Mouse (Mus musculus): ENCODE data around the gene Shtn1.

DNA sequence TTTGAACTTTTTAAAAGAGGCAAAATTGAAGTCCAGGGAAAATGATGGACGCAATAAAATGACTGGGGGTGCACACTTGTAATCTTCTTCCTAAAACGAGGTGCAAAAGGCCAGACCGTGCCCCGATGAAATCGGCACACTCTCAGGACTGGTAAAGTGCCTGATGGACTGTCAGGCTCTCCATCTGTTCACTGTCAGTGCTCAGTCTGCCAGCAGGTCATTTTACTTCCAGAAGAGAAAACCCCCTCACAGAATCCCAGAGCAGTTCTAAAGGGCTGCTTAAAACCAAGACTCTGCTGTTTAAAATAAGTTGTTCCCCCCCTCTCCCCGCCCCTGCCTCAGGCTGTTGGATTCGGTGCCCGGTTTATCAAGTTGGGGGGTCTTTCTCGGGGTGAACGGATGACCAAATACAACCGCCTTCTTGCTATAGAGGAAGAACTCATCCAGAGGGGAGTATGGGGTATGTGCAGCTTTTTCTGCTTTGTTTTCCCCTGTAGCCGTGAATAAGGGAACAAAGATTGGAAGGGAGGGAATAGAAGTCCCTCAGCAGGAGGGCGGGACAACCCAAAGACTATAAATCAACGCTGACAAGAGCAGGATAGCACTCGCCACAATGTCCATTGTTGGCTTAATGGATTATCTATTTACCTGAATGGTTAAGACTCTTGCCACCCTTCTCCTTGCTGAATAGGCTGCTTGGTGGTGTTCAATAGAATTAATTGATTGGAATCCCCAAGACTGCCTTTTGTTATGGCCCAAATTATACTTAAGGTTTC, 107.0 kb downstream of the Shtn1 start:
- TF ChIP-seq TAL1 (IDR thresholded peaks at IDR 0.05; ENCODE audit: low read length) (no peak), GATA1 (IDR thresholded peaks at IDR 0.05; ENCODE audit: low read length) (no peak)
